Mouse (Mus musculus) heart, postnatal 0 days (tissue): ENCODE results near the gene Mttp.

Experiments used
- CTCF ChIP-seq: IDR thresholded peaks from 2 replicates; pipeline ENCODE4 v1.5.1; 2016; ENCODE audit warnings: antibody characterized with exemption, control low read depth, low read depth
- EP300 ChIP-seq: IDR thresholded peaks from 2 replicates; pipeline ENCODE4 v1.6.1; 2016; ENCODE audit warnings: antibody characterized with exemption, low read depth

GRCm38 (mm10) chr3:138078701-138079100, 66.1 kb downstream of the Mttp start:
- TF ChIP-seq EP300 (no peak), CTCF (no peak)
